Mouse (Mus musculus) brain, embryonic 18.5 days (tissue): ENCODE data around the gene Slc35e2.
"Not testable (repeated sequence)": the region's sequence is repeated elsewhere in the genome, so short reads cannot be mapped to it uniquely, and the experiment has no call there.

Experiments used
- DNase-seq: peaks from one replicate; pipeline ENCODE4 v3.0.0-alpha.2; 2012; ENCODE audit warnings: low read depth, low spot score

Slc35e2 gene

DNA sequence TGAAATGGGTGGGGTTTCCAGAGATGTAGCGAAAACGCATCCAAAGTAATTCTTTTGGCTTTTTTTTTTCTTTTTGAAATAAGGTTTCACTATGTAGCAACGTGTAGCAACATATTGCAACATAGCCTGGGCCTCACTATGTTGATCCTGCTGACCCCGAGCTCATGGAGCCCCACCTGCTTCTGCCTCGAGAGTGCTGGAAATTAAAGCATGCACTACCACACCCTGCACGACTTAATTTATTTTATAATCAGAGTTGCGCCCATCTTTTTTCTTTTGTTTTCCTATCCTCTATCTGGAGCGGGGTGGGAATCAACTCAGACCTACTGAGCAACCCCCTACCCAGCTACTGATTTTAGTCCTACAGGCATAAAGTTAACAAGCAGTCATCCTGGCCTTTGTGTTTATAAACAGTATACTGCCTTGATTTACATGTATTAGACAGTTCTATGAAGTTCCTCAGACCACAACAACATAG, 68.4 kb downstream of the Slc35e2 start:
- no peak for DNase-seq

- not testable (repeated sequence) for DNase-seq
Observed at GRCm38 (mm10) chr4:155670236-155670635, 69.0 kb downstream of the Slc35e2 start.

DNA sequence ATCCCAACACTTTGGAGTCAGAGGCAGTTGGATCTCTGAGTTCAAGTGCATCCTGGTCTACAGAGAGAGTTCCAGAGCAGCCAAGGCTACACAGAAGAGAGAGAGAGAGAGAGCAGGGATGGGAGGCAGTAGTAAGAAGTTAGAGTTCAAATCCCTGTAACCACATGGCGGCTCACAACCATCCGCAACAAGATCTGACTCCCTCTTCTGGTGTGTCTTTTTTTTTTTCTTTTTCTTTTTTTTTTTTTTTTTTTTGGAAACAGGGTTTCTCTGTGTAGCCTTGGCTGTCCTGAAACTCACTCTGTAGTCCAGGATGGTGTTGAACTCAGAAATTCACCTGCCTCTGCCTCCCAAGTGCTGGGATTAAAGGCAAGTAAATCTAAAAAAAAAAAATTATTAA, 70.9 kb downstream of the Slc35e2 start:
- DNase-seq: no peak
